14 mouse cellular contexts compared by ENCODE assay signal in genomic region chr5:72940906-72941432, GRCm38 (mm10). TPM values are rescaled to one million over a fixed set of nuclear protein-coding genes. Genes with fewer than 3 reads are reported as not detected.
"Had no signal": no experiment of that assay in that cellular context is flagged by ENCODE, and none has a peak within 500 bp of the region (broad histone marks: within the 10 kb centered on the region; RNA-seq: fewer than 3 reads in every experiment).

No protein-coding gene starts in this region.

- H3K27ac ChIP-seq: left cerebral cortex, adult 2 months; limb, embryonic 10.5 days; liver, embryonic 15.5 days; midbrain, embryonic 12.5 days; neural tube, embryonic 12.5 days had no signal

- DNase-seq: kidney, adult 8-10 months; kidney, postnatal 25 days; lung, adult 2 months; lung, postnatal 36 days; right cerebral cortex, postnatal 25 days; thymus, postnatal 36 days had no signal

- H3K4me3 ChIP-seq: left cerebral cortex, adult 2 months; limb, embryonic 10.5 days; liver, embryonic 15.5 days; midbrain, embryonic 12.5 days; neural tube, embryonic 12.5 days had no signal

RNA-seq across cellular contexts. Expression of gene Gm10135, which starts 33.5 kb away (rescaled TPM):
- total RNA-seq: layer of hippocampus, postnatal 25 days; left cerebral cortex, adult 2 months; left cerebral cortex, postnatal 14 days; midbrain, postnatal 0 days had no signal
